Mouse (Mus musculus): Measurements from ENCODE around the gene Tsc22d4. TPM values are rescaled to one million over a fixed set of nuclear protein-coding genes. Genes with fewer than 3 reads are reported as not detected.

Tsc22d4 gene
- polyA plus RNA-seq, 1 experiment from 2014 or later, result 144 TPM

DNA sequence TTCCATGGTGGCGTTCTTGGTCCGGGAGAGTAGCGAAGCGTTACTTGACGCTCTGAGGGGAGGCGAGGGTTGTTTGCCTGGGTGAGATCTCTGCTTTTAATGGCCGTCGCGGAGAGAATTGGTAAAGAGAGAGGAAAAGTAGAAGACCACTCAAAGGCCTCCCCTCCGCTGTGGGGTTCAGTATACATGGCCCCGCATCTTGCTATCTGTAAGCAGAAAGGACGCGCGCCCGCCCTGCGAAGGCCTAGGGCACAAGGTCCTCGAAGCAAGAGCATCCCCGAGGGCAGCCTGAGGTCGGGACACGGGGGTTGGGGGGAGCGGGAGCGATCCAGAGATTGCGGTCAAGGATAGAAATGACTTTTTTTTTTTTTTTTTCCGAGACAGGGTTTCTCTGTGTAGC, 42.6 kb downstream of the Tsc22d4 start:
- Histone ChIP-seq H3K9me3 (ENCODE audit: control insufficient read depth, low read length) (no peaks in the 10 kb centered on the region), H3K4me1 (ENCODE audit: control insufficient read depth in 2 of 2, insufficient read depth in 2 of 2, low read length in 2 of 2) (peaks cover 24 to 26% of the 10 kb centered on the region in 2 experiments), H3K4me3 (ENCODE audit: control insufficient read depth in 1 of 2, insufficient read depth in 1 of 2, low read depth in 1 of 2, low read length in 2 of 2) (peak overlapping the region in 1 of 2 experiments; percentile 49; a peak in 3 of 4 replicates), H3K27ac (replicated peaks in 1 of 2; ENCODE audit: control insufficient read depth in 1 of 2, insufficient read depth in 1 of 2, low read depth in 2 of 2, low read length in 2 of 2) (no peak overlapping the region), H3K27me3 (ENCODE audit: control insufficient read depth, insufficient read depth, low read length) (no peaks in the 10 kb centered on the region), H3K36me3 (ENCODE audit: control insufficient read depth, insufficient read depth, low read length) (peaks cover 18% of the 10 kb centered on the region), H3K9ac (ENCODE audit: low read length) (peak overlapping the region; percentile 55; the same call in 1 of the 2 replicates), H3K4me2 (ENCODE audit: low read length) (peak overlapping the region; percentile 77)
- no peak for ATAC-seq (ENCODE audit: insufficient number of reproducible peaks, insufficient read depth, low FRiP score, low read depth)
- 72% methylated on average over 24 of the region's 24 CpGs for WGBS

GRCm38 (mm10) chr5:137788946-137789531, 43.5 kb downstream of the Tsc22d4 start:
- no peak overlapping the region for H3K4me3 ChIP-seq (ENCODE audit: control insufficient read depth in 1 of 2, insufficient read depth in 1 of 2, low read depth in 1 of 2, low read length in 2 of 2)
- 94% methylated on average over 2 of the region's 2 CpGs for WGBS

DNA sequence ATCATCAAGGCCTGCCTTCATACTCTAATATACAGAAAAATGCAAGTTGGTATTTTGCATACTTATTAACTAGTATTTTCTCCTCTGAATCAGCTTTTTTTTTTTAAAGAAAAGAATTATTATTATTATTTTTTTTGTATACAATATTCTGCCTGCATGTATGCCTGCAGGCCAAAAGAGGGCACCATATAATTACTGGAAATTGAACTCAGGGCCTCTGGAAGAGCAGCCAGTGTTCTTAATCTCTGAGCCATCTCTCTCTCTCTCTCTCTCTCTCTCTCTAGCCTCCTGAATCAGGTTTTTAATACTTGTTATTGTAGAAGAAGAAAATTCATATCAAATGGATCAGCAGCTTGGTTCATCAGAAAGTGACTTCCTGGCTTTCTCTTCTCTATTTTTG, 46.0 kb downstream of the Tsc22d4 start:
- Histone ChIP-seq H3K9ac (ENCODE audit: low read length) (no peak overlapping the region), H3K4me3 (ENCODE audit: control insufficient read depth in 1 of 2, insufficient read depth in 1 of 2, low read depth in 1 of 2, low read length in 2 of 2) (no peak overlapping the region), H3K9me3 (ENCODE audit: control insufficient read depth, low read length) (no peaks in the 10 kb centered on the region), H3K36me3 (ENCODE audit: control insufficient read depth, insufficient read depth, low read length) (no peaks in the 10 kb centered on the region), H3K4me2 (ENCODE audit: low read length) (no peak overlapping the region), H3K27ac (replicated peaks in 1 of 2; ENCODE audit: control insufficient read depth in 1 of 2, insufficient read depth in 1 of 2, low read depth in 2 of 2, low read length in 2 of 2) (no peak overlapping the region), H3K27me3 (ENCODE audit: control insufficient read depth, insufficient read depth, low read length) (no peaks in the 10 kb centered on the region), H3K4me1 (ENCODE audit: control insufficient read depth in 2 of 2, insufficient read depth in 2 of 2, low read length in 2 of 2) (peaks cover 3 to 8% of the 10 kb centered on the region in 2 experiments)
- ATAC-seq (ENCODE audit: insufficient number of reproducible peaks, insufficient read depth, low FRiP score, low read depth), result no peak

More at GRCm38 (mm10) chr5:137788946-137789531, 43.5 kb downstream of the Tsc22d4 start:
- peaks cover 15 to 19% of the 10 kb centered on the region in 2 experiments for H3K4me1 ChIP-seq (ENCODE audit: control insufficient read depth in 2 of 2, insufficient read depth in 2 of 2, low read length in 2 of 2)
- H3K9ac ChIP-seq (ENCODE audit: low read length), result no peak overlapping the region
- H3K27ac ChIP-seq (replicated peaks in 1 of 2; ENCODE audit: control insufficient read depth in 1 of 2, insufficient read depth in 1 of 2, low read depth in 2 of 2, low read length in 2 of 2), result no peak overlapping the region
- ATAC-seq (ENCODE audit: insufficient number of reproducible peaks, insufficient read depth, low FRiP score, low read depth), result no peak
- peaks cover 9% of the 10 kb centered on the region for H3K36me3 ChIP-seq (ENCODE audit: control insufficient read depth, insufficient read depth, low read length)
- no peak overlapping the region for H3K4me2 ChIP-seq (ENCODE audit: low read length)
- no peaks in the 10 kb centered on the region for H3K9me3 ChIP-seq (ENCODE audit: control insufficient read depth, low read length)
- no peaks in the 10 kb centered on the region for H3K27me3 ChIP-seq (ENCODE audit: control insufficient read depth, insufficient read depth, low read length)

DNA sequence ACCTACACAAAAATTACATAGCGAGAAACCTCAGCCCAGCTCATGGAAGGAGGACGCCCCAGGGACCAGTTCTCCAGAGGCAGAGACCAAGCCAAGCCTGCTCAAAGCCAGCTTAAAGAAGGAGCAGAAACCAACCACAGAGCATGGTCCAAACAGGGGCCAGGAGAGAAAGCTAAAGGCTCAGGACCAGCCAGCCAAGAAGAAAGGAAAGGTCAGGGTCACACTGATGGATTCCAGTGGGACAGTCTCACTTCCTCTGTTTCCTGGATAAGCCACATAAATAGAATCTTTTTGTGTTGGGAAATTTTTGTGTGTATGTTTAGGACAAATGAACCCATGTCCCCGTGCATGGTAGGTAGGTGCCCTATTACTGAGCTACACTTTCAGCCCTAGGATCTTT, 51.1 kb downstream of the Tsc22d4 start:
- H3K9ac ChIP-seq (ENCODE audit: low read length), result no peak overlapping the region
- no peaks in the 10 kb centered on the region for H3K27me3 ChIP-seq (ENCODE audit: control insufficient read depth, insufficient read depth, low read length)
- no peak overlapping the region for H3K4me2 ChIP-seq (ENCODE audit: low read length)
- 74% methylated on average over 3 of the region's 3 CpGs for WGBS
- H3K9me3 ChIP-seq (ENCODE audit: control insufficient read depth, low read length), result no peaks in the 10 kb centered on the region
- no peak for ATAC-seq (ENCODE audit: insufficient number of reproducible peaks, insufficient read depth, low FRiP score, low read depth)
- no peak overlapping the region for H3K27ac ChIP-seq (replicated peaks in 1 of 2; ENCODE audit: control insufficient read depth in 1 of 2, insufficient read depth in 1 of 2, low read depth in 2 of 2, low read length in 2 of 2)
- H3K4me3 ChIP-seq (ENCODE audit: control insufficient read depth in 1 of 2, insufficient read depth in 1 of 2, low read depth in 1 of 2, low read length in 2 of 2), result no peak overlapping the region
- H3K36me3 ChIP-seq (ENCODE audit: control insufficient read depth, insufficient read depth, low read length), result no peaks in the 10 kb centered on the region
- H3K4me1 ChIP-seq (ENCODE audit: control insufficient read depth in 2 of 2, insufficient read depth in 2 of 2, low read length in 2 of 2), result peaks cover 0 to 2% of the 10 kb centered on the region in 2 experiments; a peak in 2 of 4 replicates

DNA sequence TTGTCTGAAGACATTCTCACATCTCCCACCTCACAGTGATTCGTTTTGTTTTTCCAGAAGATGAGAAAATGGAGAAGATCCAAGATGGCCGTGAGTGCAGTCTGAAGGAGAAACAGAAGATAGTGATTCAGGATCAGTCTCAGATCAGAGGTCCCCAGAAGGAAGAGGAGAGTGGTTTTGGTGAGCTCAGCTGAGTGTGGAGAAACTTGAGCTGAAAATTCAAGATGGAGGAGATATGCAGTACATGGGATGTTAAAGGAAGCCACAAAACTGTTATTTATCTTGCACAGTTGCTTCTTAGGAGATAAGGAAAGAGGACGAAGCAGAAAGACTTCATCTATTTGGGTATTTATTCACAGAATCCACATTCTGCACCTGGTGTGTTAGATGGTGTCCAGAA, 55.4 kb downstream of the Tsc22d4 start:
- ATAC-seq (ENCODE audit: insufficient number of reproducible peaks, insufficient read depth, low FRiP score, low read depth), result no peak
- WGBS, result 57% methylated on average over 3 of the region's 3 CpGs
- H3K4me2 ChIP-seq (ENCODE audit: low read length), result no peak overlapping the region

DNA sequence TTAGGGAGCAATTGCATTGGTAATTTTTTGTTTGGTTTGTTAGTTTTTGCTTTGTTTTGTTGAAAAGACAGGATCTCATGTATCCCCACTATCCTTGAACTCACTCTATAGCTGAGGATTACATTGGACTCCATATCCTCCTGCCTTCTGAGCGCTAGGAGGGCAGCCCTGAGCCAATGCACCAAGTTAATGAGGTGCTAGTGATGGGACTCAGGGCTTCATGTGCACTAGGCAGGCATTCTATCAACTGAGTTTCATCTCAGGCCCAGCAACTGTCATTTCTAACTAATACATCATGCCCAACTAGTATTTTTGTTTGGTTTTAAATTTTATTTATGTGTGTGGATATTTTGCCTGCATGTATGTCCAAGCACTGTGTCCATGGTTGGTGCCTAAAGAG, 60.6 kb downstream of the Tsc22d4 start:
- Histone ChIP-seq H3K9ac (ENCODE audit: low read length) (no peak overlapping the region), H3K27ac (replicated peaks in 1 of 2; ENCODE audit: control insufficient read depth in 1 of 2, insufficient read depth in 1 of 2, low read depth in 2 of 2, low read length in 2 of 2) (no peak overlapping the region), H3K4me3 (ENCODE audit: control insufficient read depth in 1 of 2, insufficient read depth in 1 of 2, low read depth in 1 of 2, low read length in 2 of 2) (no peak overlapping the region), H3K4me1 (ENCODE audit: control insufficient read depth in 2 of 2, insufficient read depth in 2 of 2, low read length in 2 of 2) (no peaks in the 10 kb centered on the region), H3K9me3 (ENCODE audit: control insufficient read depth, low read length) (no peaks in the 10 kb centered on the region), H3K36me3 (ENCODE audit: control insufficient read depth, insufficient read depth, low read length) (no peaks in the 10 kb centered on the region), H3K27me3 (ENCODE audit: control insufficient read depth, insufficient read depth, low read length) (no peaks in the 10 kb centered on the region), H3K4me2 (ENCODE audit: low read length) (no peak overlapping the region)
- ATAC-seq (ENCODE audit: insufficient number of reproducible peaks, insufficient read depth, low FRiP score, low read depth), result no peak
- 71% methylated on average over 1 of the region's 1 CpGs for WGBS

More for the DNA sequence above, 55.4 kb downstream of the Tsc22d4 start:
- no peak overlapping the region for H3K9ac ChIP-seq (ENCODE audit: low read length)
- no peaks in the 10 kb centered on the region for H3K27me3 ChIP-seq (ENCODE audit: control insufficient read depth, insufficient read depth, low read length)
- H3K4me3 ChIP-seq (ENCODE audit: control insufficient read depth in 1 of 2, insufficient read depth in 1 of 2, low read depth in 1 of 2, low read length in 2 of 2), result no peak overlapping the region
- H3K9me3 ChIP-seq (ENCODE audit: control insufficient read depth, low read length), result no peaks in the 10 kb centered on the region
- no peak overlapping the region for H3K27ac ChIP-seq (replicated peaks in 1 of 2; ENCODE audit: control insufficient read depth in 1 of 2, insufficient read depth in 1 of 2, low read depth in 2 of 2, low read length in 2 of 2)
- no peaks in the 10 kb centered on the region for H3K36me3 ChIP-seq (ENCODE audit: control insufficient read depth, insufficient read depth, low read length)
- peaks cover 0 to 2% of the 10 kb centered on the region in 2 experiments; a peak in 2 of 4 replicates for H3K4me1 ChIP-seq (ENCODE audit: control insufficient read depth in 2 of 2, insufficient read depth in 2 of 2, low read length in 2 of 2)

DNA sequence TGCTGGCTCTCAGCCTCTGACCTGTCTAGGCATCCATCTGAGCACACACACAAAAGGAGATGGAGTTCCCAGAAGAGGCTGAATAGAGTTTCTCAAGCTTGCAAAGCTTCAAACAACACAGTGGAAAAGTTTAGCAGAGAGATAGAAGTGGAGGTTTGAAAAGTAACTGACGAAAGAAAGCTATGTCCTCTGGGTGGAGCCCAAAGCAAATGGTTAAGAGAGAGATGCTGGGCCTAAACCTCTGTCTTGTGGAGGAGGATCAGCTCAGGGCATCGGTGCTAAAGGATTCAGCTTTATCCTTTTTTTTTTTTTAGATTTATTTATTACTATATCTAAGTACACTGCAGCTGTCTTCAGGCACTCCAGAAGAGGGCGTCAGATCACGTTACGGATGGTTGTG, 62.8 kb downstream of the Tsc22d4 start:
- H3K9ac ChIP-seq (ENCODE audit: low read length), result no peak overlapping the region
- WGBS, result 80% methylated on average over 5 of the region's 5 CpGs

More for the DNA sequence above, 62.8 kb downstream of the Tsc22d4 start:
- ATAC-seq (ENCODE audit: insufficient number of reproducible peaks, insufficient read depth, low FRiP score, low read depth), result no peak
- H3K4me3 ChIP-seq (ENCODE audit: control insufficient read depth in 1 of 2, insufficient read depth in 1 of 2, low read depth in 1 of 2, low read length in 2 of 2), result no peak overlapping the region
- no peaks in the 10 kb centered on the region for H3K36me3 ChIP-seq (ENCODE audit: control insufficient read depth, insufficient read depth, low read length)
- no peaks in the 10 kb centered on the region for H3K9me3 ChIP-seq (ENCODE audit: control insufficient read depth, low read length)
- no peak overlapping the region for H3K4me2 ChIP-seq (ENCODE audit: low read length)
- H3K4me1 ChIP-seq (ENCODE audit: control insufficient read depth in 2 of 2, insufficient read depth in 2 of 2, low read length in 2 of 2), result no peaks in the 10 kb centered on the region
- H3K27me3 ChIP-seq (ENCODE audit: control insufficient read depth, insufficient read depth, low read length), result no peaks in the 10 kb centered on the region
- H3K27ac ChIP-seq (replicated peaks in 1 of 2; ENCODE audit: control insufficient read depth in 1 of 2, insufficient read depth in 1 of 2, low read depth in 2 of 2, low read length in 2 of 2), result no peak overlapping the region
